Mouse (Mus musculus): ENCODE measurements around the gene Pla2g2c.

Pla2g2c gene

DNA sequence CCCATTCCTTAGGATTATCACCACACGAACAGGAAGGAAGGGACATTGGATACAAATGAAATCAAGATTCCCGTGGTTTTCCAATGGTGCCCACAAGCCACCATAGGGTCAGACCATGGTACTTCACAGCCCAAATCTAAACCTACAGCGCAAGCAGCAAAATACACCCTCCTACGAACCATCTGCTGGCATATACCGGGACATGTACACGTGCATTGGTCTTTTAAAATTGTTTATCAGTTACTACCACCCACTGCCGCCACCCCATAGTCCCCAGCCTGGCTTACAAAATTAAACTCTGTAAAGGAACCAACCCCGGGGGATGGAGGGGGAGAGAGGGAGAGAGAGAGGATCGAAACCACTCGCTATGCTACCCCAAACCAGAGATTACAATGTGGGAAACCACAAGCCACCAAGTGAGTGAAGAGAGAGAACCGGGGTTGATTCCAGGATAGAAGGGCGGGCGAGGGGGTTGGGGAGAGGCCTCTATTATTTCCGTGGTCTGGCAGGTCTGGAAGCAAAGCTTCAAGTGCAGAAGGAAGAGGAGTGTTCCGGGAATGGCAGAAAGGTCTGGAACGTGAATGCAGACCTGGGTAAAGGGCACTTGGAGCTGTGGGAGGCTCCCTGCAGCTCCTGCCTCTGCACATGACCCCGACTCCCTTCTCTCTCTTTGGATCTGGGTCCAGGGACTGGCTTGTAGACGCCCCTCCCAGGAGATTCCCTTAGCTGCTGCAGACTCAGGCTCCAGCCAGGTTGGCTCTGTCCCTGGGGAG lies at the start of gene Pla2g2c:
Pla2g2c (plus strand) TSS at position 439 of the 773 bp plus-strand sequence.
- ChIA-PET POLR2A (interaction anchor here in 3 of 4 experiments (0.7 to 2.0 kb wide), 8 partner anchors 13 to 22 kb away, joined by 3 to 16 read pairs (median 4); no protein-coding TSS in a partner anchor), CTCF (interaction anchor here in 3 of 4 experiments (0.6 to 1.5 kb wide), 5 partner anchors 18 to 278 kb away, joined by 3 read pairs; no protein-coding TSS in a partner anchor)

DNA sequence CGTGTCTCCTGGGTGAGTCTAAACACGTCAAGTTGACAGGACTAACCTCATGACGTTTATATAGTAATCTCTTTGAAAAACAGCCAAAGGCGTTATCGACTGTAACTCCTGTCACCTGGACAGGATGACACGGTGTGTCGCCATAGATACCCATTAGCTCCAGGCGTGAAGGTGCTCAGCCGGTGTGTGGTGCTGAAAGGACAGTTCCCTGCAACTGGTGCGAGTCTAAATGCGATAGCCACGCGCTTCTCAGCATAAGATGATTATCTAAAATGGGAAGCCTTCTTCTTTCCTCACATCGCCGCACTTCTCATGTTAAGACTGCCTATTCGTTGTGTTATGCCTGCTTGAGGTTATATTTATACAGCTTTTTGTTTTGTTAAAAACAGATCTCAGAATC lies 48.1 kb upstream of the Pla2g2c start:
- CTCF ChIA-PET = interaction anchor here in 3 of 4 experiments (0.6 to 1.3 kb wide), 3 partner anchors 19 to 662 kb away, joined by 4 to 9 read pairs (median 4); no protein-coding TSS in a partner anchor
- POLR2A ChIA-PET = interaction anchor here in 3 of 4 experiments (0.5 to 3.1 kb wide), 15 partner anchors 10 to 429 kb away, joined by 3 to 11 read pairs (median 4); no protein-coding TSS in a partner anchor

DNA sequence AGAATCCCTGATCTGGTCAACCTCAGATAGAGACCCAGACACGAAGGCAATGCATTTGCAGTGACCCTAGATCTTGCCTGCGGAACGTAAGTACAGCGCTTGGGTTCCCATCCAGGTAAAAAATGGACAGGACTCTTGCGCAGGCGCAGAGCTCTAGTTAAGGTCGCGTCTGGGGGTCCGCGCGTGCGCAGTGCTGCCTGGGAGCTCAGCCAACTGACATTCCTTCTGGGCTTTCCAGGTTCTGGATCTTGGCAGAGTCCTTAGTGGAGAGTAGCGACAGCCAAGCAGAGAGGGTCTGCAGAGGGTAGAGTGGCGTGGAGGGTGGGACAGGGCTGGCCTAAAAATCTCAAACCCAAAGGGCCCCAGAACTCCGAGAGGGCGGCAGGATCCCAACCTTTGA lies 47.0 kb upstream of the Pla2g2c start:
- ChIA-PET POLR2A (interaction anchor here (0.6 to 3.1 kb wide), 19 partner anchors 10 to 596 kb away, joined by 3 to 11 read pairs (median 4); no protein-coding TSS in a partner anchor), CTCF (interaction anchor here (0.5 to 1.3 kb wide), 10 partner anchors 20 to 213 kb away, joined by 3 to 8 read pairs (median 4); no protein-coding TSS in a partner anchor)

DNA sequence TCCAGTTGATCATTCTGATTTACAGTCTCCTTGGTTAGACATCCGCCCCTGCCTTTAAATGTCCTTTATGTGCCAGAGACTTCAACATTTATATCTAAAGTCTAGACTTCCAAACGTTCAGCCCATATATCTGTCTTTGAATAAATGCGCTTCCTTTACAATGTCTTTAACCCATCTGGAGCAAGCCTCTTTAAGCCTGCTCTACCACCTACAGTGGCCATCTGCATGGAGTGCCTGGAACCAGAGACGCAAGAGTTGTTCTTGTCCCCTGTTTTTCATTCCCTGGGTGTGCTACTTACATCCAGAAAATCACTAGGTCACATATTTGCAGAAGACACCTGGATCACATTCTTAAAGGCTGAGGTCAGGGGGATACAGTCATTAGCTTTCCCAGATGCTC lies 44.5 kb upstream of the Pla2g2c start:
- ChIA-PET POLR2A (interaction anchor here in 2 of 4 experiments (1.1 to 1.7 kb wide), 3 partner anchors 12 to 53 kb away, joined by 3 to 5 read pairs (median 3); no protein-coding TSS in a partner anchor), CTCF (interaction anchor here in 1 of 4 experiments (0.5 to 0.6 kb wide), 2 partner anchors 211 to 265 kb away, joined by 3 read pairs; no protein-coding TSS in a partner anchor)

DNA sequence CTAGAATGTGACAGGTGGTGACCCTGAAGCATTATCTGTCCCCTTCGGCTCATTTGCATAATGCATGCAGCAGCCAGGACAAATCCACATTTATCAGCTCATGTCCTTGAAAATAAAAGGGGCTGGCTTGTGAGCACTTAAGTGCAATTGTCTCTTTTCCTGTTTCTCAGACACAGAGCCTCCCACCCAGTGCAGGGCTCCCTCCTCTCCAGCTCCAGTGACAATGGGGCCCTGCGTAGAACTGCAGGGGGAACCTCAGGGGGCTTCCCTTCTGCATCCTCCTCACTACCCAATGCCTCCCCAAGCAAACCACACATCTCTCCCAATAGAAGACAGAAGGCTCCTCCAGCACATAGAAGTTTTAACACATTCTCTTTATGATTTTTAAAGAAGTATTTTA lies 41.8 kb upstream of the Pla2g2c start:
- ChIA-PET POLR2A (interaction anchor here in 3 of 4 experiments (0.7 to 2.6 kb wide), 14 partner anchors 8 to 278 kb away, joined by 3 to 13 read pairs (median 4); no protein-coding TSS in a partner anchor), CTCF (interaction anchor here in 2 of 4 experiments (0.6 to 1.2 kb wide), 2 partner anchors 8 to 253 kb away, joined by 3 to 4 read pairs; no protein-coding TSS in a partner anchor)

DNA sequence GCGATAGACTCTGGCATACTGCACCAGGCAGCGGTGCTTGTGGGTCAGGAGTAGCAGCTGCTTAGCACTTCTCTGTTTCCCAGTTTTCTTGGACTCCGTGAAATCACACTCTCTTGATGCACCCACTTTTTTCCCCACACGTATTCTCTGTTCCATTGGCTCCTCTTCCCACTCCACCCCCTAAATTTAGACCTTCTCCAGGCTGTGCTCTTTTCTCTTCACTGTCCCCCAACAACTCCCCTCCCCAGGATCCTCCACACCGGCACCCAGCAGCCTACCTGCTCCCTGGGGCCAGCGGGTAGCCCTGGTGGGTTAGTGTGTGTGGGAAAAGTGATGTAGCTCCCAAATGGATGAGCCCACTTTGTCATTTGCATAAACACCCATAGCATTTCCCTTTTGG lies 38.8 kb upstream of the Pla2g2c start:
- POLR2A ChIA-PET = interaction anchor here in 3 of 4 experiments (1.0 to 1.9 kb wide), 5 partner anchors 14 to 154 kb away, joined by 3 to 5 read pairs (median 4); no protein-coding TSS in a partner anchor
- CTCF ChIA-PET = no interaction called here

DNA sequence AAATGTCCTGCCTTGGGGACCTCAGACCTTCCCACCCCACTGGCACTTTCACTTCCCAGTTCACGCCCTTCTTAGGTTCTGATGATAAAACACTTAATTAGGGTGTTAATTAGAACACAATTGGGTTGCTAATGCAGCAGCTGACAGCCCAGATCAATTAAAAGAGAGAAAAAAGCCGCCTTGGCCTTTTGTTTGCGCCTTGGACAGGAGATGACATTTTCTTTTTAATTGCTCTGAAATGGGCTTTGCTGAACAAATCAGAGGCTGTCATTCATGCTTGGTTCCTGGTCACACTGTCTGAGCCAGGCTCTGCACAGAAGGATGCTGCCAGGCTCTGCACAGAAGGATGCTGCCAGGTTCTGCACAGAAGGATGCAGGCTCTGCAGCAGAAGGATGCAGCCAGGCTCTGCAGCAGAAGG lies 35.5 kb upstream of the Pla2g2c start:
- CTCF ChIA-PET = interaction anchor here in 1 of 4 experiments (0.6 kb wide), 1 partner anchor 1472 kb away, joined by 3 read pairs; no protein-coding TSS in a partner anchor
- POLR2A ChIA-PET = no interaction called here

DNA sequence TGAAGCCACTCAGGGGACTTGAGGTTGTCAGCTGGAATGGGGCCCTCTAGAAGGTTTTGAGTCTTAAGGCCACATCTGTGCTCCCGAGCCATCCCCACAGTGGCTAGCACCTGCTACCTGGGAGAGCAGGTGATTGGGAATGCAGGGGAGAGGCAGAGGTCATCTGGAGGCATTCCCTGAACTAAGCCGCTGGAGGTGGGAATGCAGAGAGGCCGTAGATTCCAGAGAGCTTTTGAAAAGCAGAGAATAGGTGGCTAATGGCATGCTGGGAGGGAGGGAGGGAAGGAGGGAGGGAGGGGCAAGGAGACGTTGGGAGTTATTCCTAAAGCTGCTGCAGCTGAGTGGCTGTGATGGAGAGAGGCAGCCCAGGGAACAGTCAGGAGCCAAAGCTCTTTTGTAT lies 34.0 kb upstream of the Pla2g2c start:
- ChIA-PET POLR2A (interaction anchor here in 3 of 4 experiments (0.6 to 5.0 kb wide), 26 partner anchors 9 to 1843 kb away, joined by 3 to 70 read pairs (median 4); partner anchors contain the start of gene Camk2n1 (in 1 of the 3)), CTCF (interaction anchor here (0.5 to 1.8 kb wide), 11 partner anchors 8 to 736 kb away, joined by 3 to 5 read pairs (median 3); no protein-coding TSS in a partner anchor)

DNA sequence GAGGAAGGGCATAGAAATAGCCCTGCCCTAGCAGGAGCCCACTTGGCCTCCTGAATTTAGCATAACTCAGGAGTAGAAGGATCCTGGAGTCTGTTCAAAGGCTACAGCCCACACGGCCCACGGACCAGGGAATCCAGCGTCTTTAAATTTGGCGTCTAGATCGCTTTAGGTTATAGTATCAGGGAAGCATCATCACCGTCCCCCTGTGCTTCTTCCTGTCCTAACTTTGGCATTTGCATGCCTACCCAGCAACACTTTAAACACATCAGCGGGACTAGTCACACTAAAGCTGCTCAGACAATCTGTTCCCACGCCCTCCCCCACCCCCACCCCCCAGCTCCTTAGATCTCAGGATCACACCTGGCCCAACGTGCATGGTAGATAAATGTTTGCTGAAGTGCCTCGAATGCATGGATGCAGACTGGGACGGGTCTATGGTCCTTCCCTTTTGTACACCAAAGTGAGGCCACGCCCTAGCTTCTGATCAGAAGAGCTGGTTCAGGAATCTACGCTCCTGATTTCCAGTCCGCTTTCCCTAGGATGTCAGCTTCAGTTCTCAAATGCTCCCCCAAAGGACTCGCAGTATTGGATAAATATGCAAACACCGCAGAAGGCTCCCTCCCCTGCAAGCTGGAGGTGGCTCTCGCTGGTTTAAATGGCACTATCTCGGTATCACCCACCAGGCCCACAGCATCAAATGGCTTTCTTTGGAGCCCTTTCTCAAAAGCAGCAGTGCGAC lies 33.0 kb upstream of the Pla2g2c start:
- POLR2A ChIA-PET = interaction anchor here in 3 of 4 experiments (0.6 to 5.0 kb wide), 27 partner anchors 9 to 1844 kb away, joined by 3 to 70 read pairs (median 4); partner anchors contain the start of gene Camk2n1 (in 1 of the 3)
- CTCF ChIA-PET = interaction anchor here in 3 of 4 experiments (0.5 to 1.8 kb wide), 11 partner anchors 8 to 549 kb away, joined by 3 to 5 read pairs (median 3); no protein-coding TSS in a partner anchor

DNA sequence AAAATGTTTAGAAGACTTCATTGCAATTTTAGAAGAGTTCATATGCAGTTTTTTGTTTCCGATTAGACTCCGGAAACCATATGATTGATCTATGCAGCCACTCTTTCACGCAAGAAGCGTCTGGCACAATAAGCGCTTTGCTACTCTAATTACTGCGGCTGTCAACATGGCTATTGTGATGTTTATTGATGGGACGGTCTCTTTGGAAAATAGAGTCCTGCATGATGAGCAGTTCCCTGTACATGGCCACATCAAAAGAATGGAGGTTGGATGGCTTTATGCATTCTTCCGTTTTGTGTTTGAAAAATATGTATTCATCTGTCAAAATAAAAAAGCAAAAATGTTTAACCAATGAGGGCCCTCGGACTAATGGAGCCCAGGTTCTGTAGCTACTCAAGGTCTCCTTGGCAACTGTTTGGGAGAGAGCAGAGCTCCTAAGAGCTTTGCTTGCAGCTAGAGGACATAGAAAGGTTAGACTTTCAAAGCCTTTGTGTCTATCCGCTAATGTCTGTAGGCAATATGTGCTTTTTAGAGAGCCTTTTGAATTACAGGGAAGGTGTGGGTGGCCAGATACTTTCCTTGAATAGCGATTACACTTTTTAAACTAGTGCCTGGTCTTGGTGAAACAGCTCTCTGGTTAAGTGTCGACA lies 31.4 kb upstream of the Pla2g2c start:
- POLR2A ChIA-PET = interaction anchor here (0.5 to 5.0 kb wide), 23 partner anchors 9 to 801 kb away, joined by 3 to 70 read pairs (median 5); no protein-coding TSS in a partner anchor
- CTCF ChIA-PET = interaction anchor here in 3 of 4 experiments (0.6 to 1.3 kb wide), 5 partner anchors 8 to 841 kb away, joined by 3 to 4 read pairs (median 3); no protein-coding TSS in a partner anchor

DNA sequence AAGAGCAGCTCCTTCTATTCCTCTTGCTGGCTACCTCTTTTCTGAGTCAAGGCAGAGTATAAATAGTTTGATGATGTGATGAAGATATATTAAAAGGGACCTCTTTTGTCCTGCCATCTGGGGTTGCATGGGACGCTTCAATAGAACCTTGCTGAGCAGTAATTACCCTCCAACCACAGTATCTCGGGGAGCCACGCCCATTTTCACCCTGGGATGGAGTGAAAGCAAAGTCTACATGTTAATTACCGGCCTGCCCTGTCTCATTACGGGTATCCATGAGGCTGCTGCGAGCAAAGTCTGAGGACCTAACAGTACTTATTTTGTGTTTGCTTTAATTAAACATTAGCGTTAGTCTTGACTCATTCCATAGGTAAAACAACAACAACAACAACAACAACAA lies 27.9 kb upstream of the Pla2g2c start:
- CTCF ChIA-PET = interaction anchor here in 2 of 4 experiments (0.6 to 0.9 kb wide), 4 partner anchors 11 to 950 kb away, joined by 3 to 4 read pairs (median 3); no protein-coding TSS in a partner anchor
- POLR2A ChIA-PET = interaction anchor here in 1 of 4 experiments (1.1 to 1.9 kb wide), 4 partner anchors 10 to 98 kb away, joined by 3 to 5 read pairs (median 4); no protein-coding TSS in a partner anchor

DNA sequence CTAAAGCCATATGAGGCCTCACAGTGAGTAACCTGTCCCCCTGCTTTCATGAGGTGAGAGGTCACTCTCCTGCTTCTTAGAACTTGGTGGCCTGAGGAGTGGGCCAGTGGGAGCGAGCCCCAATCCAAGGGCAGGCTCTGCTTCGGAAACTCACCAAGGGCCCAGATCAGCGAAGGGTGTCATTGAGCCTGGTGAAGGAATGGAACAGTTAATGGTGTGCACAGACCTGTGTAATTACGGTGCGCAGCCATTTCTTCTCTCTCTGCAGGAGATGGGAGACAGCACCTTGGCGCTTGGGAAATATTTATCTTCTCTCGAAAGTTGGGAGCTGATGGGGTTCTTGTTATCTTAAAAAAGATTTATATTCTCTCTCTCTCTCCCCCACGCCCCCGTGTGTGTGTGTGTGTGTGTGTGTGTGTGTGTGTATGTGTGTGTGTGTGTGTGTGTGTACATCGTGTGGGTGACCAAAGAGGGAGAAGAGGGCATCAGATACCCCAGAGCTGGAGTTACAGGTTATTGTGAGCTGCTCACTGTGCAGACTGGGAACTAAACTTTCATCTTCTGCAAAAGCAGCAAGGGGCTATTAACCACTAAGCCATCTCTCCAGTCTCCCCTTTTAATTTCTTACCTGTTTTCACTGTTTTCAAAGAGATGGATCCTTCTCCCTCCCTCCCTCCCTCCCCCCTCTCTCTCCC lies 27.3 kb upstream of the Pla2g2c start:
- ChIA-PET CTCF (interaction anchor here in 2 of 4 experiments (0.6 to 0.9 kb wide), 2 partner anchors 126 to 951 kb away, joined by 3 to 4 read pairs; no protein-coding TSS in a partner anchor), POLR2A (interaction anchor here in 2 of 4 experiments (0.6 to 1.9 kb wide), 7 partner anchors 9 to 254 kb away, joined by 3 to 5 read pairs (median 3); no protein-coding TSS in a partner anchor)

DNA sequence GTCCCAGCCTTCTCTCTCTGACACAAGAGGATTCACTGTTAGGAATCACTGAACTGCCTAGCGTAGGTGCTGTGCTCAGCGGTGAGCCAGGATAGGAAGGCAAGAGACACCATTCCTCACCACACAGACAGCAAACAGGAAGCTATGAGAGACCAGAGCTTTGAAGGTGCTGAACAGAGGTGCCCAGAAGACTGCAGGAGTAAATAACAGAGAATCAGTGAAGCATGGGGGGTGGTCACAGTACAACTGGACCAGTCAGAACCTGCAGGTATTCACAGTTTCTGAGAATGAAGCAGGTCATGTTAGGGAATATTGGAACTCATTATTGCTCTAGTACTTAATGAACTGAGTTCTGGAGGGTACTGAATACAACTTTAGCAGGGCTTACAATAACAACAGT lies 26.3 kb upstream of the Pla2g2c start:
- CTCF ChIA-PET = no interaction called here
- POLR2A ChIA-PET = interaction anchor here in 1 of 4 experiments (0.6 kb wide), 1 partner anchor 120 kb away, joined by 3 read pairs; no protein-coding TSS in a partner anchor

DNA sequence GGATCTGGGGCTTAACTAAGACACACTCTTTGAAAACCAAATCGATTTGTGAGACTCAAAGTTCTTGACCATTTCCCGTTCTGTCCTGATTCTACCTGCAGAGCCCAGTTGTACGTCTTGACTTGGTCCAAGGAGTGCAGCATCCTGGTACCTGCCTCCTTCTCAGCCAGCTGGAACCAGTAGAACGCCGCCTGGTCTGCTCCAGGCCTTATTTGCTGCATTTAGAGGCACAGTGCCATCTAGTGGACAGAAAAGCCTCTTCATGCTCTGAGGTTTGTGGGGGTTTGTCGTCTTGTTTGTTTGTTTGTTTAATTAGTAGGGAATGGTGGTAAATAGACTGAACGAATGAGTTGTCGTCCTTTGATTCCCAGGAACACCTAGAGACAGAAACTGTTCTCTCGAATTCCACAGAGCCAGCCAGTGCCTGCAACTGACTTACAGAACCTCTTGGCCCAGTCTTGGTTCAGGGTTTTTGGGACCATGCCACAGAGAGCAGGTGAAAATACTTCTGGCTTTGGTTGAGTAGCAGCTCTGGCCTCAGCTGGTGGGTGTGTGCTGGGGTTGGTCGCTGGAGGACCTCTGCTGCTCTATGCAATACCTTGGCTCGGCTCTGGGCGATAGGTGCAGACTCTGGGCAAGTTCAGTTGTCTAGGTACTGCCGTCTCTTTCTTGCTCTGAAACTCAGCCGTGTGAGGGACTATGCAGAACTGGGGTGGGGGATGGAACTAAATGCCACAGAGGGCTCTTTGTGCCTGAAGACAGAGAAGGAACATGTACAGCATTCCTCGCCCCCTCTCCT lies 24.2 kb upstream of the Pla2g2c start:
- ChIA-PET CTCF (interaction anchor here in 3 of 4 experiments (0.6 to 1.8 kb wide), 21 partner anchors 8 to 325 kb away, joined by 3 to 11 read pairs (median 4); partner anchors contain the start of gene Pla2g2c (in 1 of the 3)), POLR2A (interaction anchor here (0.6 to 6.8 kb wide), 17 partner anchors 8 to 453 kb away, joined by 3 to 70 read pairs (median 5); no protein-coding TSS in a partner anchor)

DNA sequence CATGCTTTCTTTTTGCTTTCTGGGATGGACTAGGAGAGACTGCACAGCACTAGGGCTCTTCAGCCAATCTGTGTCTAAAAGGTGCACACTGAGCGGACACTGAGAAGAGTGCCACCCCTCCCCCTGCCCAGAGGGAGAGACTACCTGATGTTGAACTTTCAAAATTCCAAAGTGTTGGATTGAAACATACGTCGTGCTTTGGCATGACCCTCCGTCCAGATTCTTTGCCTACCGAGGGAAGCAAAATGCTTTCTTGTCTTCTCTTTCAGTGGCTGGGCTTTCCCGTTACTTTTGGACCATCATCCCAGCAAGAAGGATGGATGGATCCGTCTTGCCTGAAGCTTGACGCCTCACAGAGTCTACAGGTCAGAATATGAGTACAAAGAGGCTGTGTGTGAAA lies 23.5 kb upstream of the Pla2g2c start:
- POLR2A ChIA-PET = interaction anchor here (0.6 to 6.8 kb wide), 24 partner anchors 9 to 453 kb away, joined by 3 to 70 read pairs (median 7); partner anchors contain the start of genes Camk2n1 (in 2 of the 4) and Pla2g2f (in 1 of the 4)
- CTCF ChIA-PET = interaction anchor here (0.6 to 1.8 kb wide), 10 partner anchors 9 to 255 kb away, joined by 3 to 11 read pairs (median 4); partner anchors contain the start of gene Pla2g2c (in 1 of the 4)

Measured in embryonic stem cell, embryonic (primary cell).